15 mouse cellular contexts compared by ENCODE assay signal in the genomic region with DNA sequence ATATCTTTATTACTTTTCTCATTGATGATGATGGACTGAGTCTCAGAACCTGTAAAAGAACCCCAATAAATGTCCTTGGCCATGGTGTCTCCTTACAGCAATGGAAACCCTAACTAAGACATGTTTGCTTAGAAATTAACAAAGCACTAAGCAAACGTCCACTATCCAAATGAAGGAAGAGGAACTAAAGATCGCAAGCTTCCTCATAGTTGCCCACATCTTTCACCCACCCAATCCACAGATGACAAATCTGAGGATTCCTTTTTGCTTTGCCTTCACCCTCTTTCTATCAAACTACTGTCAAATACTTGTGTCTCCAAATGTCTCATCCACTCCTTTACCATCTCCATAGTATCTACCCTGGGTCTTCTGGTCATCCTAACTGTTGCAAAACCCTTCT. TPM values are rescaled to one million over a fixed set of nuclear protein-coding genes. Genes with fewer than 3 reads are reported as not detected.
DNase-seq lines count a peak whose midpoint lies in the region; ATAC-seq and TF ChIP-seq lines count a peak whose summit lies in the region.
"Had no signal": no experiment of that assay in that cellular context is flagged by ENCODE, and none has a peak within 500 bp of the region (broad histone marks: within the 10 kb centered on the region; RNA-seq: fewer than 3 reads in every experiment).

No protein-coding gene starts in this region.

- no peak overlapping the region for H3K27ac ChIP-seq in heart, embryonic 11.5 days (ENCODE audit: low read depth, low read length)
- peak overlapping the region; percentile 51 for H3K27ac ChIP-seq in bone marrow macrophage, adult 2 months (ENCODE audit: insufficient read depth, low read depth, low read length)
- H3K27ac ChIP-seq in liver, postnatal 0 days (ENCODE audit: low read depth): no peak overlapping the region; the same call in 1 of the 2 replicates
- H3K27ac ChIP-seq: neural tube, embryonic 12.5 days had no signal

- peaks cover 8% of the 10 kb centered on the region for H3K4me1 ChIP-seq in heart, embryonic 11.5 days (ENCODE audit: control insufficient read depth, insufficient read depth, low read length)
- H3K4me1 ChIP-seq in bone marrow macrophage, adult 2 months (ENCODE audit: control insufficient read depth, insufficient read depth, low read length): peaks cover 14% of the 10 kb centered on the region
- H3K4me1 ChIP-seq in liver, postnatal 0 days (ENCODE audit: insufficient read depth): peaks cover 14% of the 10 kb centered on the region

- H3K9ac ChIP-seq in heart, embryonic 11.5 days (ENCODE audit: low read depth, low read length): no peak overlapping the region
- no peak overlapping the region for H3K9ac ChIP-seq in liver, postnatal 0 days (replicated peaks)

- no peak for TF ChIP-seq EP300 in liver, postnatal 0 days (IDR thresholded peaks at IDR 0.05; ENCODE audit: low read depth)

- TF ChIP-seq CTCF in bone marrow macrophage, adult 2 months (IDR thresholded peaks at IDR 0.05; ENCODE audit: low read depth, low read length): no peak
- TF ChIP-seq CTCF in liver, postnatal 0 days (IDR thresholded peaks at IDR 0.05; ENCODE audit: low read depth): no peak

- H3K27me3 ChIP-seq in heart, embryonic 11.5 days (ENCODE audit: control insufficient read depth, insufficient read depth, low read length): peaks cover 4% of the 10 kb centered on the region; the same call in 1 of the 2 replicates
- 0 out of 2 replicates have a peak, but pooled peaks cover 2% of the 10 kb centered on the region for H3K27me3 ChIP-seq in liver, postnatal 0 days (ENCODE audit: insufficient read depth, low read length)
- H3K27me3 ChIP-seq: neural tube, embryonic 12.5 days had no signal

- H3K9me3 ChIP-seq in heart, embryonic 11.5 days (replicated peaks; ENCODE audit: control insufficient read depth, low read length): no peaks in the 10 kb centered on the region
- no peaks in the 10 kb centered on the region for H3K9me3 ChIP-seq in liver, postnatal 0 days (ENCODE audit: low read length)
- H3K9me3 ChIP-seq: neural tube, embryonic 12.5 days had no signal

- H3K4me3 ChIP-seq in heart, embryonic 11.5 days (ENCODE audit: low read depth, low read length): no peak overlapping the region
- H3K4me3 ChIP-seq in bone marrow macrophage, adult 2 months (ENCODE audit: insufficient read depth, low read length): no peak overlapping the region
- H3K4me3 ChIP-seq in liver, postnatal 0 days (ENCODE audit: low read depth, low read length): no peak overlapping the region

- no peak for ATAC-seq in heart, embryonic 11.5 days (replicated peaks; ENCODE audit: insufficient number of reproducible peaks, low FRiP score, low TSS enrichment)
- ATAC-seq in liver, postnatal 0 days: no peak

- DNase-seq in heart, adult 11 months: peak; percentile 71
- DNase-seq in 416B (ENCODE audit: low read depth): peak; percentile 37
- DNase-seq in liver, postnatal 0 days: no peak
- no peak for DNase-seq in left cerebral cortex, adult 18-20 months (ENCODE audit: low spot score in 2 of 2)
- no peak for DNase-seq in urinary bladder, postnatal 4 days (ENCODE audit: low spot score in 2 of 2)
- DNase-seq: adrenal gland, postnatal 10 days; cerebellum, adult 8-10 months; forebrain, postnatal 0 days; lung, adult 18-20 months; lung, postnatal 36 days; midbrain, embryonic 14.5 days; right cerebral cortex, postnatal 4 days had no signal

- H3K36me3 ChIP-seq in heart, embryonic 11.5 days (ENCODE audit: control insufficient read depth, insufficient read depth, low read length): no peaks in the 10 kb centered on the region
- peaks cover 11% of the 10 kb centered on the region for H3K36me3 ChIP-seq in liver, postnatal 0 days (replicated peaks; ENCODE audit: insufficient read depth, low read length)

- H3K4me2 ChIP-seq in heart, embryonic 11.5 days: no peak overlapping the region
- peak overlapping the region; percentile 97 for H3K4me2 ChIP-seq in liver, postnatal 0 days (ENCODE audit: low read depth, low read length)

- WGBS in heart, embryonic 11.5 days (ENCODE audit: insufficient replicate concordance): 88% methylated on average over 2 of the region's 2 CpGs
- WGBS in liver, postnatal 0 days (ENCODE audit: insufficient replicate concordance): 33% methylated on average over 2 of the region's 2 CpGs

- no peak for TF ChIP-seq POLR2A in bone marrow macrophage, adult 2 months (IDR thresholded peaks at IDR 0.05; ENCODE audit: borderline replicate concordance, low read depth, low read length)

RNA-seq across cellular contexts. Expression of gene Ddx20, which starts 1.2 kb away (rescaled TPM):
- 23.6 and 28.0 TPM in 2 replicates for polyA plus RNA-seq in heart, embryonic 11.5 days (2014; fragmentation: Nextera tagmentation; extraction: Ambion mirVana)
- 13.6 and 14.6 TPM in 2 replicates for polyA plus RNA-seq in bone marrow macrophage, adult 2 months (2012; ENCODE audit: insufficient read depth, insufficient read length, missing spikeins)
- polyA plus RNA-seq in liver, postnatal 0 days (2015; fragmentation: Nextera tagmentation; extraction: Ambion mirVana): 9.7 and 9.8 TPM in 2 replicates
- total RNA-seq in left cerebral cortex, adult 18-20 months (2021): 10 to 100 TPM; 12.6 to 14.4 TPM

RNA-seq across cellular contexts. Expression of gene Inka2, which starts 15.9 kb away (rescaled TPM):
- 1.7 and 1.8 TPM in 2 replicates for polyA plus RNA-seq in heart, embryonic 11.5 days (2014; fragmentation: Nextera tagmentation; extraction: Ambion mirVana)
- polyA plus RNA-seq in bone marrow macrophage, adult 2 months (2012; ENCODE audit: insufficient read depth, insufficient read length, missing spikeins): 0.47 and 0.95 TPM in 2 replicates
- polyA plus RNA-seq in liver, postnatal 0 days (2015; fragmentation: Nextera tagmentation; extraction: Ambion mirVana): 0.13 and 0.17 TPM in 2 replicates
- total RNA-seq in left cerebral cortex, adult 18-20 months (2021): 100 to 1,000 TPM; 106 to 114 TPM

Comparison
In these comparisons a context has a peak if more than half of its experiments do, and no peak if none do; other contexts are left out.
1. DNase-seq: peak in heart, adult 11 months (single experiment) and 416B (single experiment); none in liver, postnatal 0 days (single experiment), left cerebral cortex, adult 18-20 months (0 of 2) and urinary bladder, postnatal 4 days (0 of 2).